Mouse (Mus musculus) frontal cortex, postnatal 36 days (tissue): ENCODE measurements around the gene Diablo.

Experiments
- DNase-seq, 2 experiments: peaks; one replicate each; pipeline ENCODE4 v3.0.0; 2022; ENCODE audit warnings: low spot score in 2 of 2

The Diablo gene

DNA sequence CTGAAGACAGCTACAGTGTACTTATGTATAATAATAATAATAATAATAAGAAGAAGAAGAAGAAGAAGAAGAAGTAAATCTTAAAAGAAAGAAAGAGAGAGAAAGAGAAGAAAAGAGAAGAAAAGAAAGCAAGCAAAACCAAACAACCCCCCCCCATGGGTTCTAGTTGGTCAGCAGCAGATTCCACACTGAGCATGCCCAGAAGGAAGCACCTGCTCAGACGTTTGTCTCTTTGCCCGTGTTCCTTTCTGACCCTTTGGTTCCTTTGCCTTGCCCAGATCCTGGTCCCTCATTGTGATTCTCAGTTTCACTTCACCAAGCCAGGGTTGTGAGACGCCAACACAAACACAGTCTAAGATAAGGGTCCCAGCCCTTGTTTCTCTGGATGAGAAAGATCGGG lies 22.0 kb downstream of the Diablo start:
- DNase-seq, result no peak

DNA sequence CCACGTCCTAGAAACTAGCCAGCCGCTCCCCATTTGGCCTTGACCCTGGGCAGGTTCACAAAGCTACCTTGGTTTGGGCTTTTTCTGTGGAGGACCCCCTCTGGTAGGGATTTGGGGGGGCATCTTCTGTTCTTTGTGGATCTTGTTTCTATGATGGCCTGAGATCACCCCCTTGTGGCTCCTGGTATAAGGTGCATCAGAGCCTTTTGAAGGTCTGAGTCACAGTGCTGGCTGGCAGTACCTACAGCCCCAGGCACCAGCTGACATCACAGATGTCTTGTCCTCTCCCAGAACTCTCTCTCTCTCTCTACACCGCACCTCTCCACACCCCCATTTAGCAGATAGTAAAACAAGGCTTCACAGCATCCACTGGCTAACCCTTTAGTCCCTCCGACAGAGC lies 24.3 kb downstream of the Diablo start:
- peak in 1 of 2 experiments; percentile 63 for DNase-seq

DNA sequence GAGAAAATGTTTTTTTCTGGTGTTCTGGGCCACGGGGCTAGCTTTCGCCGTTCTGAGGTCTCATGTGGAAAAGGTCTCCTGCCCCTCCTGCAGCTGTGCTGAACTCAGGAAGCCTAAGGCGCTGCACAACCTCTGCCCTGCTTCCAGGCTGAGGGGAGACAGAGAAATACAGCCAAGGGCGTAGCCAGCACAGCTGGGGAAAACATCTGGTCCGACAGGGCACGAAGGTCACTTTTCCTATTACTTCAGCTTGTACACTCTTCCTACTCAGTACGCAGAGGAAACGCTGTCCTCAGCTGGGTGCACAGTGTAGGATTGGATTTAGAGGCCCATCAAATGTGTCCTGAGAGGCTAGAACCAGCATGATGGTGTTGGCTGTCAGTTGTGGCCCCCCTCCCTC lies 34.0 kb downstream of the Diablo start:
- no peak for DNase-seq

DNA sequence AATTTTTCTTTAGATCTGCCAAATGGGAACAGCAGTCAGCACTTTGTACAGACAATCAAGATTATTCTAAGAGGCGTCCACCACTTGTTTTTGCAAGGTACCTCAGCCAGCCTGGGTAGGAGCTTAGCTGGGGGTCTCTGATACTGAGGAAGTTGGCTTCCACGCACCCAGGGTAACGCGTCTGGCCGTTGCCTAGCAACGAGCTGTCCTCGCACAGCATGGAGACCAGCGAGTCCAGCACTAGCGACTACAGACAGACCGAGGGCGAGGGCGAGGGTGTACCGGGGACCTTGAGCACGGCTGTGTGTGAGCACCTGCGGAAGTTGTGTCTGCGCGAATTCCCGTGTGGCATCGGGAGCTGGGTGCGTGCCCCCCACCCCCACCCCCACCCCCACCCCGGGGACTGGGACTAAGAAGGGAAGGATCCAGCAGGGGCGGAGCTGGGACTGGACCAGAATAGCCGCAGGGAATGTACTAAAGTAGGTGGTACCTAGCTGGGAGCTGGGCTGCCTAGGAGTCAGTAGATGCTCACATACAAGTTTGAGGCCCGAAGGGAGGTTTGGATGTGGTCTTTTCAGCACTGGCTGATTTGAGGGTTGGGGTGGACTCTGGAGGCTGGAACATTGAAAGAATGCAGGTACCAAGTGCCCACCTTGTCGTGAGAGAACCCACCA lies 34.7 kb downstream of the Diablo start, which contains the start of the genes Lrrc43 and Il31:
Gene Lrrc43 (plus strand): TSS at position 194 of the 674 bp plus-strand sequence.
Gene Il31 (minus strand): TSS at position 378 of the 674 bp plus-strand sequence.
- no peak for DNase-seq

DNA sequence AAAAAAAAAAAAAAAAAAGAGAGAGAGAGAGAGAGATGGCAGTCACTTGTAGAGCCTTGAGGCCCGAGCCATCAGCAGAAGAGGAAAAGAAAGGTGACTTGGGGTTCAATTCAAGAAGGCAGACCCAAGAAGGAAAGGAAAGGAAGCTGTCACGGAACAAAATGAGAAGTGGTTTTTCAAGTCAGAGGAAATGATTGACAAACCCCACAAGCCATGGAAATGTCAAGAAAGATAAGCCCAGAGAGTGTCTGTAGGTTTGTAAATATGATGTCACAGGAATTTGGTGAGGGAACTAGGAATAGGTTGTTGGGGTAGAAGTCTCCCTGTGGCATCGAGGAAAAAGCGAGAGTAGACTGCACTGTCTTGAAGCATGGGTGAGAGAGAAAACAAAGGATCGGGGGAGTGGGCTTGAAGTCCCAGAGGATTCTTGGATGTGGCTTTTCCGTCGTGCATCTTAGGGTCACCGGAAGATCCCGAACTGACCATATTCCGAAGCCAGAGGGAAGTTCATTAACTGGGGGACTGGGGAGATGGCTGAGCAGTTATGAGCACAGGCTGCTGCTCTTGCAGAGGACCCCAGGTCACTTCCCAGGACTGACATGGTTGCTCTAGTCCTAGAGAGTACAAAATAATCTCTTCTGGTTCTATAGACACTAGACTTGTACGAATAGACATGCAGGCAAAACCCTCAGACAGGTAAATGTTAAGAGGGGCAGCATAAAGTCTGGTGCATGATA lies 36.1 kb downstream of the Diablo start:
- DNase-seq, result no peak

DNA sequence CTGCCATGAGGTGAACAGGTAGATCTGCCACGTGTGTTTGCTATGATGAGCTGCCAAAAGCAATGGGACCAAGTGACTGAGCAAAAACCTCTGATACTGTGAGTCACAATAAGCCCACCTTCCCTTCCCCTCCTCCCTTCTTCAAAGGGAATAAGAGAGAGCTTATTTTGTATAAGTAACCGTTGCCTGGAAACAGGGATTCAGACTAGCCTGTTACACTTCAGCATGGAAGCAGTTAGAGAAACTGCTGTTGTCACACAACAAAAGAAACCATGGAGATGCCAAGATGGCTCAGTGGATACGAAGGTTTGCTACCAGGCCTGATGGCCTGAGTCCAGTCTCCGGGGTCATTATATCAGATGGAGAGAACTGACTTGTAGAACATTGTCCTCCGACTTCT lies 50.2 kb downstream of the Diablo start:
- DNase-seq, result no peak

DNA sequence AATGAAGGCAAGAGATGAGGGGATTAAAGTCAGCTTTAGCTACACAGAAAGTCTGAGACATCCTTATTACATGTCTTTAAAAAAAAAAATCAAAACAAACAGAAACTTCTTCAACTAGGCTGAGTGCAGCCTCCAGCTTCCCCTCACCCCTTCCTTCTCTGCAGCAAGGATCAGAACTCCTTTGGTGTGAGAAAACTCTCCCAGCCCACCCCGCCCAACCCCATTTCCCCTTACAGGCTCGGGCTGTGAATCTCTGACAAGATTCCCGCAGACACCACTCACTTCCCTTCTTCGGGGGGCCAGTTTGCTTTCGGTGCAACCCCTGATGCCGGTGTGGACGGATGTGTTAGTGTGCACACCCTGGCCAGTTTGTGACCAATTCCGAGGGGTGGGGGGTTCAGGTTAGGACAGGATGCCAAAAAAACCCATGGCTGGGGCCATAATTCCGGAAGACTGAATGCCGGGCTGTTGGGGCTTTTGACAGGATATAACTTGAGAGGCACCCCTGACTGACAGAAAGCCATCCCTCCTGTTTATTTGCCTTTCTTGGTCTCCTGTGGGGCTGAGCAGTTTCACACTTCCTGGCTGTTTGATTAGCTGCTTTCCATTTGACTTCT lies 53.1 kb downstream of the Diablo start:
- DNase-seq, result no peak

DNA sequence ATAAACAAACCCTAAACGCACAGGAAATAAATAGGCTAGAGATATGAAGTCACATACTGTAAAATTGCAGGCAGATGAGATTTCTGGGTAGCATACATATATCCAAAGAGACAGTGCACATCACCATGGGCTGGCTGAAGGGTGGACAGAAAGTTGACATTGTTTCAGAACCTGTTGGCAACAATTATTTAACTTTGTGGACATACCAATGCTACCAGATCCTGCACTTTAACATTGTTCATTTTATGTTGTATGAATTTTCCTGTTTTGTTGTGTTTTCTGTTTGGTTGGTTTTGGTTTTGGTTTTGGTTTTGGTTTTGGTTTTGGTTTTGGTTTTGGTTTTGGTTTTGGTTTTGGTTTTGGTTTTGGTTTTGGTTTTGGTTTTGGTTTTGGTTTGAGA lies 59.3 kb downstream of the Diablo start:
- no peak for DNase-seq

DNA sequence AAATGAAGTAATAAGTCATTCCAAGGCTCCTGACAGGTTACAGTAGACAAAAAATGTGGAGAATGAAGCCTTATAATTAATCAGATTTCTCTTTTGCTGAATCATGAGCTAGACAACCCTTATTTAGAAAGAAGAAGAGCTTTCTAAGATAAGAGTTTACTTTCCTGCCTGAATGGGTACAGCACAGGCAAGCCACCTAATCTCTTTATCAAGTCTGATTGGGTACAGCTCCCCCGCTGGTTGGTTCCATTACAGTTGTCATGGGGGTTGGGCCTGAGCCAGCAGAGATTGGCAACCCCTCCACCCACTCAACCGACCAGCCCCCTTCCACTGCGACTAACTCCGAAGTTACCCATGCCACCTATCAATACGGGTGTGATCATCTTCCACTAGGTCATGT lies 62.6 kb downstream of the Diablo start:
- DNase-seq, result no peak
